Mouse (Mus musculus): Measurements from ENCODE around the gene Cd19.

Gene Cd19

DNA sequence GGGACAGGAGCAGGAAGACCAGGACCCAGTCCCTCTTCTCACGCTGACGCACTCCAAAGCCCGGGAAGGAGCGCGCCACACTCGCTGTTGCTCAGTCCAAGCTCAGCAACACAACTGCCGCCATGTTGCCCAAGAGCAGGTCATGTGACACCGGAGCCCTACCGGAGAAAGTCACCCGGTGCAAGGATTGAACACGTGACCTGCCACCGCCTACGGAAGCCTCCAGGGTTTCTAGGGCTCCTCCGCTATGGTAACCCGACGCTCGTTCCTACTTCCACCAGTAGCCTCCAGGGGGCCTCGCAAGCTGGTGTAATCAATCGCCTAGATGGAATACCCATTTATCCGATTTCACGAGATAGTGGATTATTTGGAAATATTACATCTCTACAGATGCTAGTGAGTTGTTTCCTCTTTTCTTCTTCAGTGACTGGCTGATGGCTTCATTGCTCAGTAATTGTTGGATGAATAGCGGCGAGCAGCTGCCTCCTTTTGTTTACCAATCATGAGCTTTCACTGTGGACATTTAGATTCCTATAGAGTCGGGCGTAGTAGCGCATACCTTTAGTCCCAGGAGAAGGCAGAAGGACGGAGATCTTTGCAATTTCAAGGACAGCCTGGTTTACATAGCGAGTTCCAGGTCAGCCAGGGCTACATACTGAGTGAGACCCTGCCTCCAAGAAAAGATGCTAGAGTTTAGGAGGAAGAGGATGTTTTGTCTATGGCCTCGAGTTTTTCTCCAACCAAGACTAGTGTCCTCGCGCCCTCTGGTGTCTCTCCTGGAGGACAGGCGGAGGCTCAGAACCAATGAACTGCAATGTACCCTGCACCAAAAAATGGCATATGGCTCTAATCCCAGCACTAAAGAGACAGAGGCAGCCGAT, 37.2 kb downstream of the Cd19 start, which contains the start of gene Spns1:
Gene Spns1, minus strand, starts transcription at position 173 of the 881 bp plus-strand sequence.
- DNase-seq (ENCODE audit: low read depth), result peak; percentile 94

DNA sequence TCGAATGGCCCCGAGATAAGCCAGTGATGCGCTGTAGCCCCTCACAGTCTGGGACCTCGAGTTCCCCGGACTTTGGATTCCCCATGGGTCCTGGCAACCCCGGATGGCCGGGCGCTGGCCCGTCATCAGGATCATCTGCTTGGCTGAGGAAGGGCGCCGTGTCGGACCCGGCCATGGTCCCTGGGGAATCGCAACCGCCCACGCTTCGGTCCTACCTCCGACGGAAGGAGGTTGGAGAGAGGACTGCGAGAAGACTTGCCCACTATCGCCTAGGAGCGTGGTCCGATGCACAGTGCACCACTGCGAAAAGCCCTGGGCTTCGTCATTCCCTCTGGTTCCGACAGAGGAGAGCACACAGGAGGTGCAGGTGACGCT, 37.8 kb downstream of the Cd19 start:
- DNase-seq (ENCODE audit: low read depth), result no peak

DNA sequence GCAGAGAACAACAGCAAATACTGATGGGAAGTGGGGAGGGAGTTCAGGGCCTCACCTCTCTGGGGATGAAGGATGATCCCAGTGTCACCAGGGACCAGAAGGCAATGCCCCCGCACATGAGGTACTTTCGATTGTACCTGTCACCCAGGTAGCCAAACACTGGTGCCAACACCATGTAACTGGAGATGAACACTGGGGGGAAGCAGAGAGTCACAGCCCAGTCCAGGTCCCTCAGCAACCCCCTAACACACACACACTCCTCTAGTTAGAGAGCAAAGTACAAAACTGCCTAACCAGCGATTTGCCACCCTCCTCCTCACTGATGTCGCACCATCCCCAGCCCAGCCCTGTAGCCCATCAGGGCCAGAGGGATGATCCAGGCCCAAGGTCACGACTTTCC, 39.7 kb downstream of the Cd19 start:
- DNase-seq (ENCODE audit: low read depth), result no peak

DNA sequence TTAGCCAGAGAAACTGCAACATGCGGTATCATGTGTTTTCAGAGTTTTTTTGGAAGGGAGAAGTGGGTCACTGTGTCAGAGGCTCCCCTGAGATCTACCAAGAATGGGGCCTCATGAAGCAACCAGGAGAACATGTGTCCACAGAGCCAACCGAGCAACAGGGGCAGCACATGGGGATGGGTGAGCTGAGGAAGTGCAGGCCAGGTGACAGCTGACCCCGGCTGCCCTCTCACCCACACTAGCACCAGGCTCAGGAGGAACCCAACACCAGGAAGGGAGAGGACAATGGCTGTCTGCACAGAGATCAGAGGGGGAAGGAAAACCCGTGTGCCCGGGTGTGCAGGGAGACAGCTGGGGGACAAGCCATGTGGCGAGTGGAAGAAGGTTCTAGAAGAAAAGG, 40.2 kb downstream of the Cd19 start:
- no peak for DNase-seq (ENCODE audit: low read depth)

DNA sequence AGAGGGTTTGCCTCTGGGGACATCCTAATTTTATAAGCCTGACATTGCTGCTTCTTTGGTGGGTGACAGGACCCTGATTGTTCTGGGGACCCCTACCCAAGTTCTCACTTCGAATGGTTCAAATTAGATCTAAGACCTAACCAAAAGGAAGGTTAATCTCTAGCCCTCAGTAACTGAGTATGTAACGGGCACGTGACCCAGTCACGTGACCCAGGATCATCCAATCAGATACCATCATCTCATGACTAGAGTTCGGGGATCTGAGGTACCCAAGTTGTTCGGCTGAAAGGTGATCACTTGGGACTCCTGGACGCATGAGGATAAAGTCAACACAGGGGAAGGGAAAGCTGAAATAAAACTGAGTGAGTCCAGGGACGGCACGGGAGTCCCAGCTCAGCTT, 41.7 kb downstream of the Cd19 start:
- no peak for DNase-seq (ENCODE audit: low read depth)

DNA sequence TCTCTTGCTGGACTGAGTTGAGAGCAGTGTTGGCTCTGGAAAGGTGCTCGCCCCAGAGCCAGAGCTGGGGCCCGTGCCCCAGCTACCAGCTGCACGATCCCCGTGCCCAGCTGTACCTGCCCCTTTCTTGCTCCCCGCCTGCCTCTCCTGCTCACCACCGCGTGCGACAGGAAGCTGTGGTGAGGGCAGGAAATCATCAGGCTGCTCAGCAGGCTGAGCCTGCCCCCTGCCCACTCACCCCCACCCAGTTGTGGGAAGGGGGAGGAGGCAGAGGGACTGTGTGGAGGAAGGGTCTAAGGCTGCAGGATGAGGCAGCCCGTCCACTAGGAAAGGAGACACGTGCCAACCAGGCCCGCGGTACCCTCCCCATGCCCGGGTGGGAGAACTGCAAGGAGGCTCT, 45.3 kb downstream of the Cd19 start, which contains the start of gene Lat:
Gene Lat, minus strand, starts transcription at position 178 of the 400 bp plus-strand sequence.
- DNase-seq (ENCODE audit: low read depth), result no peak

DNA sequence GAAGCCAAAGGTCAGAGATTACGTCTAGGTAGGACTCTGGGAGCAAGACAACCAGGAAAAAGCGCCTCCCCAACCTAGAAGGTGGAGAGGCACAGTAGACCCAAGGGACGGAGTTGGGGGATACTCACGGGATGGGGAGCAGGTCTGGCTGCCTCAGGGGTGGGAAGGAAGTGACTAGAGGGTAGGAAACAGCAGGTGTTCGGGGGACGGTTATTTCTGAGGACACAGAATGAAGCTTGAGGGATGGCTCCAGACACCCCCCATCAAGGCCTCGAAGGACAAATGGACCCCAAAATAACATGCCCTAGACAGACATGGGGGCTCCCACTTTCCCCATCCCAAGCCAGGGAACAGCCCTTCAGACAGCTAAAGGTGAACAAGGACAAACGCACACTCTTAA, 46.3 kb downstream of the Cd19 start:
- DNase-seq (ENCODE audit: low read depth), result no peak

DNA sequence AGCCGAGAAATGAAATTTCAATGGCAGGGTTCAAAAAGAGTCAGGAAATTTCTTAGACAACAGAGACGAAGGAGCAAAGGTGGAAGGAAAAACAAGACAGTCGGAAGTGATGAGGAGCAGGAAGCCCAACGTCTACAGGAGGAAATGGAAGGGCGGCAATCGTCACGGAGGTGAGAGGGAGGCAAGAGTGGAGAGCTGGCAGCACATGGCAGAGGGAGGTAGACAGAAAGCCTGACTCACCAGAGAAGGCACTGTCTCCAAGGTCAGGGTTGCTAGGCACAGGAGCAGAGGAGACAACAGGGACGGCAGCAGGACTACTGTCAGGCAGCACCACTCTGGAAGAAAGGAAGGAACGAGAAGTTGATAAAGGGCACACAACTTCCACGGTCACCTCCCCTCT, 47.1 kb downstream of the Cd19 start:
- DNase-seq (ENCODE audit: low read depth), result no peak

DNA sequence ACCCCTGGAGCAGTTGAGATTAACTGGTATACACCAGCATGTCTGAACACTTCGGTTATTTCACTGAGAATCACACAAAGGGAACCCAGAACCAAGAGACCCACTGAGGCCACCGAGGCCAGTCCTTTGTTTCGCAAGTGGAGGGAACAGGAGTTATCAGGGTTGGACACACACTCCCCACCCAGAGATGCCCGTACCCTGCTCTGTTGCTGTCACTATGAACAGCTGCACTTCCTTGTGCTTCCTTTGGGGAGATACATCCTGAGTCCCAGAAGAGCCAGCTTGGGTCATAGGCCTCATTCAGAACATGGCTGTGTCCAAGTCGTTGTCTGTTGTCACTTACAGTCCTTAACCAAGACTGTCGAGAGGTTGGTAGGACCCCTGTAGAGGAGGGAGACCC, 51.7 kb downstream of the Cd19 start:
- no peak for DNase-seq (ENCODE audit: low read depth)

DNA sequence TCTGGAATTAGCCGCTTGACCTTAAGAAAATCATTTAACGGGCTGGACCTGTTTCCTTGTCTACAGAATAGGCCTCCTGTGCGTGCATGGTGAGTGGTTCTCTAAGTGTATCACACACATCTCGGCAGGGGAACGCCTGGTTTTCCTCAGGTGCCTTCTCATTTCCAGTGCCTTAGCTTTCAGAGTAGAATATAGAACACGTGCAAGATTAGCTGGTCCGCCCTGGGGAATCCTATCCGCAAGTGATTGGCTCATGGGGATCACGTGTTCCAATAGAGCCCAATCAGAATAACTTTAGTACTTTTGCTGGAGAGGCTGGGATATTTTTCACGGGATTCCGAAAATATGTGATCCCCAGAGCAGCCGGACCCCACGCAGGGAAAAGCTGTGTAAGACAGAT, 55.6 kb downstream of the Cd19 start:
- no peak for DNase-seq (ENCODE audit: low read depth)
